Mouse (Mus musculus) kidney, postnatal 10 days (tissue): ENCODE data around the gene Pih1d1.
"Not testable (repeated sequence)": the region's sequence is repeated elsewhere in the genome, so short reads cannot be mapped to it uniquely, and the experiment has no call there.

ENCODE experiments used
- DNase-seq: peaks from one replicate; pipeline ENCODE4 v3.0.0; 2021; ENCODE audit warnings: mixed read lengths

The Pih1d1 gene

GRCm38 (mm10) chr7:45154096-45154992 is at the start of gene Pih1d1, which contains the start of gene Aldh16a1:
Gene Pih1d1 (plus strand): TSS chr7:45154303.
Gene Aldh16a1 (minus strand): TSS chr7:45154584.
- DNase-seq = peak; percentile 99

- no peak for DNase-seq
Measured at GRCm38 (mm10) chr7:45104941-45105340, 49.2 kb upstream of the Pih1d1 start.

- no peak for DNase-seq
Measured at GRCm38 (mm10) chr7:45105491-45105890, 48.6 kb upstream of the Pih1d1 start.

GRCm38 (mm10) chr7:45106441-45106840 is 47.7 kb upstream of the Pih1d1 start:
- DNase-seq = no peak

- DNase-seq = no peak
Measured at GRCm38 (mm10) chr7:45107052-45107645, 47.0 kb upstream of the Pih1d1 start.

- not testable (repeated sequence) for DNase-seq
Measured at GRCm38 (mm10) chr7:45110089-45110488, 44.0 kb upstream of the Pih1d1 start.

- DNase-seq = no peak
Measured at GRCm38 (mm10) chr7:45111940-45112339, 42.2 kb upstream of the Pih1d1 start.

GRCm38 (mm10) chr7:45112529-45112928 is 41.6 kb upstream of the Pih1d1 start:
- no peak for DNase-seq

- DNase-seq = no peak
Measured at GRCm38 (mm10) chr7:45113476-45113875, 40.6 kb upstream of the Pih1d1 start.

GRCm38 (mm10) chr7:45117566-45117965 is 36.5 kb upstream of the Pih1d1 start:
- no peak for DNase-seq

GRCm38 (mm10) chr7:45118336-45118735 is 35.8 kb upstream of the Pih1d1 start:
- no peak for DNase-seq

- no peak for DNase-seq
Measured at GRCm38 (mm10) chr7:45119780-45120709, 34.1 kb upstream of the Pih1d1 start.

GRCm38 (mm10) chr7:45121404-45121803 is 32.7 kb upstream of the Pih1d1 start:
- peak; percentile 79 for DNase-seq

- no peak for DNase-seq
Measured at GRCm38 (mm10) chr7:45121966-45122365, 32.1 kb upstream of the Pih1d1 start.

GRCm38 (mm10) chr7:45122561-45123185 is 31.4 kb upstream of the Pih1d1 start:
- DNase-seq = no peak

GRCm38 (mm10) chr7:45123186-45123570 is 30.9 kb upstream of the Pih1d1 start:
- peak; percentile 67 for DNase-seq

GRCm38 (mm10) chr7:45124224-45125143 is 29.6 kb upstream of the Pih1d1 start, which contains the start of gene Rps11:
Gene Rps11 (minus strand): TSS chr7:45124439.
- DNase-seq = peak; percentile 99

GRCm38 (mm10) chr7:45125144-45125600 is 28.9 kb upstream of the Pih1d1 start:
- DNase-seq = no peak

- DNase-seq = not testable (repeated sequence)
Measured at GRCm38 (mm10) chr7:45125649-45126048, 28.5 kb upstream of the Pih1d1 start.

GRCm38 (mm10) chr7:45126147-45126843 is 27.8 kb upstream of the Pih1d1 start:
- no peak for DNase-seq
